Mouse (Mus musculus) forebrain, embryonic 14.5 days (tissue): Measurements from ENCODE around the gene Zfp991. TPM values are rescaled to one million over a fixed set of nuclear protein-coding genes. Genes with fewer than 3 reads are reported as not detected.
"Not testable (repeated sequence)": the region's sequence is repeated elsewhere in the genome, so short reads cannot be mapped to it uniquely, and the experiment has no call there.

ENCODE experiments used
- ATAC-seq: fragments of 200-750 bp; cut with Nextera tagmentation; 2 replicates; pipeline ENCODE4 v1.8.0; 2017; ENCODE audit warnings: mild to moderate bottlenecking, moderate library complexity
- DNase-seq: peaks from one replicate; pipeline ENCODE4 v3.0.0-alpha.2; 2015; ENCODE audit warnings: low spot score
- H3K27ac ChIP-seq: fragments of 300-500 bp; sonication (generic); 2 replicates; pipeline ENCODE4 v1.5.1; 2014; ENCODE audit warnings: low read depth, mild to moderate bottlenecking, control low read depth, low read length, moderate library complexity
- H3K27me3 ChIP-seq: fragments of 300-500 bp; sonication (generic); replicated peaks from 2 replicates; pipeline ENCODE4 v1.6.1; 2014; ENCODE audit warnings: low read length, control low read depth, mixed read lengths; ENCODE audit not compliant: control insufficient read depth, insufficient read depth
- H3K36me3 ChIP-seq: fragments of 300-500 bp; sonication (generic); 2 replicates; pipeline ENCODE4 v1.6.1; 2014; ENCODE audit warnings: low read length, control low read depth; ENCODE audit not compliant: control insufficient read depth, insufficient read depth
- H3K4me1 ChIP-seq: fragments of 300-500 bp; sonication (generic); 2 replicates; pipeline ENCODE4 v1.6.1; 2014; ENCODE audit warnings: antibody characterized with exemption, low read length, control low read depth; ENCODE audit not compliant: control insufficient read depth, insufficient read depth
- H3K4me2 ChIP-seq: fragments of 300-500 bp; sonication (generic); 2 replicates; pipeline ENCODE4 v1.6.1; 2014; ENCODE audit warnings: mild to moderate bottlenecking, control low read depth, low read length
- H3K4me3 ChIP-seq: fragments of 300-500 bp; sonication (generic); 2 replicates; pipeline ENCODE4 v1.5.1; 2014; ENCODE audit warnings: low read depth, low read length, control low read depth
- H3K9ac ChIP-seq: fragments of 300-500 bp; sonication (generic); 2 replicates; pipeline ENCODE4 v1.6.1; 2014; ENCODE audit warnings: mild to moderate bottlenecking, low read length, control low read depth, moderate library complexity
- H3K9me3 ChIP-seq: fragments of 300-500 bp; sonication (generic); replicated peaks from 2 replicates; pipeline ENCODE4 v1.6.1; 2016; ENCODE audit warnings: low read length, control low read depth, mixed read lengths; ENCODE audit not compliant: control insufficient read depth
- WGBS: fragments of 180-500 bp; shearing (Covaris S2); extraction: QIAGEN DNeasy Blood & Tissue Kit; methylation state at CpG from one replicate; pipeline ENCODE4 v1.1.7; 2014; 5-methylcytosine and 5-hydroxymethylcytosine counted together
- polyA plus RNA-seq: library from polyadenylated mRNA; unstranded; fragments of >200 nt; fragmentation: Nextera tagmentation; extraction: Ambion mirVana; gene quantifications from 2 replicates; pipeline ENCODE4 v1.2.1, GENCODE M21; 2014

Gene Zfp991
- 5.0 and 6.0 TPM in 2 replicates for polyA plus RNA-seq

DNA sequence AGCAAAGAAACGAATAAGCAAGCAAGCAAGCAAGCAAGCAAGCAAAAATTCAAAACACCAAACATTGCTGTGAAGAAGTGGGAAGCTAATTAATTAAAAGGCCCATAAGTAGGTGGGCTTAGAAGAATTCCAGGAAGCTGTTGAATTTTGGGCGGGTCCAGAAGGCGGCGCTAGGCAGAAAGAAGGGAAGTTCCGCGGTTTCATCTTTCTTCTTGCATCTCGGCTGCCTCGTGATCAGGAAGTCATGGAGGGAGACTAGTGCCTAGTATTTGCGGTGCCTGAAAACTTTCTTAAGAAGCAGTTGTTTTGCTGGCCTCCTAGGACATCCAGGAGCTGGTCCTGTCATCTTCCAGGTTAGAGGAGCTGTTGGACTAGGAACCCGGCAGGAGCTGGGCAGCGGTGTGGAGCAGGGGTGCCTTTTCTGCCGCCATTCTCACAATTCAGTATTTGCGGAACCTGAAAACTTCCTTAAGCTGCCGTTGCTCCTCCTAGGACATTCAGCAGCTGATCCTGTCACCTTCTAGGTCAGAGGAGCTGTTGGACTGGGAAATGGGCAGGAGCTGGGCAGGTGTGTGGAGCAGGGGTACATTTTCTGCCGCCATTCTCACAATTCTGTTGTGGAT, at the start of gene Zfp991:
TSS of gene Zfp991 (plus strand) at position 202 of the 623 bp plus-strand sequence.
- 42% methylated on average over 2 of the region's 15 CpGs for WGBS
- not testable (repeated sequence) for H3K4me1 ChIP-seq, H3K4me2 ChIP-seq

DNA sequence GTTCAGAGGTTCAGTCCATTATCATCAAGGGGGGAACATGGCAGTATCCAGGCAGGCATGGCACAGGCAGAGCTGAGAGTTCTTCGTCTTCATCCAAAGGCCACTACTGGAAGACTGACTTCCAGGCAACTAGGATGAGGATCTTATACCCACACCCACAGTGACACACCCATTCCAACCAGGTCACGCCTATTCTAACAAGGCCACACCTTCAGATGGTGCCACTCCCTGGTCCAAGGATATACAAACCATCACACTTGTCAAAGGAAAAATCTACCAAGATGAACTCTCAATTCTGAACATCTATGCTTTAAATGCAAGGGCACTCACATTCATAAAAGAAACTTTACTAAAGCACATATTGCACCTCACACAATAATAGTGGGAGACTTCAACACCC, 36.2 kb upstream of the Zfp991 start:
- not testable (repeated sequence) for H3K9ac ChIP-seq
- WGBS, result 66% methylated on average over 2 of the region's 2 CpGs

More for the DNA sequence above, at the start of gene Zfp991:
- H3K4me3 ChIP-seq, H3K27ac ChIP-seq, H3K27me3 ChIP-seq, H3K36me3 ChIP-seq, DNase-seq, ATAC-seq, H3K9ac ChIP-seq, H3K9me3 ChIP-seq: not testable (repeated sequence)

DNA sequence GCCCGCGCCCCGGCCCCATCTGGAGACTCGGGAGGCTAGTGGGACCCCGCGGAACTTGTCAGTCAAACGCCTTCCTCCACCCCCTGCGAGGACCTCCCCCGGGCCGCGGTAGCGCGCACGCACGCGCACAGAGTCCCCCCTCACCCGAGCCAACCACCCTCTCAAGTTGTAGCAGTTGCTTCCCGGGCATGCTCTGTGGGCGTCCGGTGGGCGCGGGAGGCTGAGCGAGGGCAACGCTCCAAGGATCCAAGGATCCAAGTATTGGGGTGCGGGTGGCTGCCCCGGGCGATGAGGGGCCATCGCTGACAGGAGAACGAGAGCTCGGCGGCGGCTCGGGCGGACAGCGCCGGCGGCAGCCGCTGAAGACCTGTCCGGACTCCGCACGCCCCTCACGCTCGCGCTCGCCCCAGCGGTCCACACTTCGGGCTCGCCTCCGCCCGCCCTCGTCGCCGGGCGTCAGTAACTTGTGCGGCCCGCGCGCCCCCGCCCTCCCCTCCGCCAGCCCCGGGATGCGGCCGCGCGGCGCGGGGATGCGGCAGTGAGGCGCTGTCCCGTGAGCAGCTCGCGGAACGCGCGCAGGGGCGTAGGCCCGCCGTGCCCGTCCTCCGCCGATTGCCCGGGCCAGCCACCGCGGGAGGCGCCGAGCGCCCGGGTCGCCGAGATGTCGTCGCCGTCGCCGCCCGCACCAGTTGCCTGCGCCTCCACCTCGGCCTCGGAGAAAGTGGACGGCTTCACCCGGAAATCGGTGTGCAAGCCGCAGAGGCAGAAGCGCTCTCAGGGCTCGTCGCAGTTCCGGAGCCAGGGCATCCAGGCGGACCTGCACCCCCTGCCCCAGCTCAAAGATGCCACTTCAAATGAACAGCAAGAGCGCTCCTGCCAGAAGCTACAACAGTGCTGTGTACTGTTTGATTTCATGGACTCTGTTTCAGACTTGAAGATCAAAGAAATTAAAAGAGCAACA, 29.9 kb upstream of the Zfp991 start:
- ATAC-seq (peak; percentile 88), DNase-seq (peak; percentile 29)
- under 1% methylated on average over 88 of the region's 109 CpGs for WGBS
- H3K36me3 ChIP-seq, H3K27ac ChIP-seq, H3K27me3 ChIP-seq, H3K9me3 ChIP-seq, H3K4me1 ChIP-seq: not testable (repeated sequence)
- Histone ChIP-seq H3K4me2 (peak overlapping the region; percentile 53), H3K4me3 (peak overlapping the region; percentile 35), H3K9ac (peak overlapping the region; percentile 46; the same call in 1 of the 2 replicates)

More for the DNA sequence above, 36.2 kb upstream of the Zfp991 start:
- not testable (repeated sequence) for H3K4me2 ChIP-seq, H3K4me1 ChIP-seq, H3K36me3 ChIP-seq, H3K27ac ChIP-seq, H3K27me3 ChIP-seq, DNase-seq, ATAC-seq, H3K9me3 ChIP-seq, H3K4me3 ChIP-seq

DNA sequence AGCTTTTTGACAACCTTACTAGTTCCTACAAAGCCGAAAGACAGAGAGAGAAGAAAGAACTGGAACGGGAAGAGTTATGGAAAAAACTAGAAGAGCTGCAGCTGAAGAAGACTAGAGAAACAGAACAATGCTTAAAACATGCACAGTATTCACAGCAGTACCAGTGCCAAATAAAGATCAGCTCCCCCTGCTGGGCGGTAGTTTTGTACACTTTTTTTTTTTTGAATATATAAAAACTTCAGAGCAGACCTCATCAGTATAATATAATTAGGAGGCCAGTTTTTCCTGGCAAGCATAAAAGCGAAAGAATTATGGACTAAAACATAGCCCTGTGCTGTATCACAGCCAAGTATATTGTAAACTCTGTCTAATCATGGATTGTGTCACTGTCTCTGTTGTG, 28.0 kb upstream of the Zfp991 start:
- not testable (repeated sequence) for H3K9me3 ChIP-seq, H3K4me3 ChIP-seq, DNase-seq, H3K27ac ChIP-seq, H3K27me3 ChIP-seq, H3K9ac ChIP-seq, H3K4me2 ChIP-seq, ATAC-seq, H3K4me1 ChIP-seq, H3K36me3 ChIP-seq
- 62% methylated on average over 4 of the region's 4 CpGs for WGBS

DNA sequence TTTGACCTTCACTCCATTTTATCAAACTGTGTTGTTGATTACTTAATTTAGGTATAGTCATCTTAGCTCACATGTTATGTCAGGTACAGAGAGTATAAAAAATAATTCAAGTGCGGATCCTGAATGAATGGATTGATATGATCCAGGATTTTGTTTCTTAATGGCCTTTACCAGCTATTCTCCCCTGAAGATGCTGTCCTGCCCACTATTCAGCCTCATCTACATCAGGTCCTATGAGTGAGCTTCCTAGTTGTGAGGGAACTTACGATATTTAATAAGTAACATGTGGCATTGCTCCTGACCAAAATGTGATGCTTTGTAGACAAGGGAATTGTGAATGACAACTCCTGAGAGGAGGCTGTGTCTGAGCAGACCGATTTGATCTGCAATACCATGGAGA, 14.0 kb upstream of the Zfp991 start:
- ATAC-seq, H3K36me3 ChIP-seq, DNase-seq, H3K27me3 ChIP-seq, H3K9ac ChIP-seq, H3K9me3 ChIP-seq, H3K4me1 ChIP-seq, H3K4me3 ChIP-seq, H3K27ac ChIP-seq, H3K4me2 ChIP-seq: not testable (repeated sequence)
- 76% methylated on average over 2 of the region's 3 CpGs for WGBS

DNA sequence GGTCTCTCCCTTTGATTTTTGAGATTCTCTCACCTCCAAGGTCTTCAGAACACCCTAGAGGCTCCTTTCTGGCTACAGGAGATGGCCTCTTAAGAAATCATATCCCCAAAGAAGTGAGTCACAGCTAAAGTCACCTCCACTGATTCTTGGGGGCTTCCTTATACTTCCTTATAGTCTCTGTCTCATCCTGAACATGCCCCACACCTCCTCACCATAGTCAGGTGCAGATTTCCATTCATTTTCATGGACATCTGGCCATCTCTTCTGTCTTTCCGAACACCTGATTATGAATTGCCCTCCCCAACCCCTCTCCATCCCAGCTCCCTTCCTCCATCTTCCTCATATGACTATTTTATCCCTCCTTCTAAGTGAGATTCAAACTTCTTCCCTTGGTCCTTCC, 9.6 kb upstream of the Zfp991 start:
- not testable (repeated sequence) for H3K27ac ChIP-seq, H3K4me1 ChIP-seq, H3K27me3 ChIP-seq, H3K4me2 ChIP-seq, H3K4me3 ChIP-seq, H3K9ac ChIP-seq, ATAC-seq, H3K36me3 ChIP-seq, DNase-seq
- H3K9me3 ChIP-seq, result peaks cover 18% of the 10 kb centered on the region
- WGBS, result 74% methylated on average over 1 of the region's 1 CpGs

DNA sequence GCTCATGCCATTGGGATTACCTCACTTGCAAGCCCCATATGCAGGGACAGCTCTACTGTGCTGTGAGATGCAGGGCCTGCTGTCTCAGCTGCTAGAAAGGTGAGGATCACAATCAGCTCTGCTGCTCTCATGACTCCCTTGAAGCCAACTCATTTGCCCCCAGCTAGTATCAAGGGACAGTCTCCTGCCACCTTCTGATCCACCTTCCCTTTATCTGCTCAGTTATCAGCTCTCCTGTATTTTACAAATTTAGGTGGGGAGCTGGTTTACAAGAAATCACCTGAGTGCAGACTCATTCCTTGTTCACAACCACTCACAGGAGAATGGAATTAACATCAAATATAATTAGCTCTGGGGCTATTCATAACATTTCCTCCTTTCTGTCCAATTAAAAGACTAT, 8.0 kb upstream of the Zfp991 start:
- H3K36me3 ChIP-seq, ATAC-seq, DNase-seq, H3K9ac ChIP-seq, H3K4me1 ChIP-seq, H3K4me3 ChIP-seq, H3K27ac ChIP-seq, H3K27me3 ChIP-seq, H3K4me2 ChIP-seq: not testable (repeated sequence)
- H3K9me3 ChIP-seq, result peaks cover 20% of the 10 kb centered on the region

DNA sequence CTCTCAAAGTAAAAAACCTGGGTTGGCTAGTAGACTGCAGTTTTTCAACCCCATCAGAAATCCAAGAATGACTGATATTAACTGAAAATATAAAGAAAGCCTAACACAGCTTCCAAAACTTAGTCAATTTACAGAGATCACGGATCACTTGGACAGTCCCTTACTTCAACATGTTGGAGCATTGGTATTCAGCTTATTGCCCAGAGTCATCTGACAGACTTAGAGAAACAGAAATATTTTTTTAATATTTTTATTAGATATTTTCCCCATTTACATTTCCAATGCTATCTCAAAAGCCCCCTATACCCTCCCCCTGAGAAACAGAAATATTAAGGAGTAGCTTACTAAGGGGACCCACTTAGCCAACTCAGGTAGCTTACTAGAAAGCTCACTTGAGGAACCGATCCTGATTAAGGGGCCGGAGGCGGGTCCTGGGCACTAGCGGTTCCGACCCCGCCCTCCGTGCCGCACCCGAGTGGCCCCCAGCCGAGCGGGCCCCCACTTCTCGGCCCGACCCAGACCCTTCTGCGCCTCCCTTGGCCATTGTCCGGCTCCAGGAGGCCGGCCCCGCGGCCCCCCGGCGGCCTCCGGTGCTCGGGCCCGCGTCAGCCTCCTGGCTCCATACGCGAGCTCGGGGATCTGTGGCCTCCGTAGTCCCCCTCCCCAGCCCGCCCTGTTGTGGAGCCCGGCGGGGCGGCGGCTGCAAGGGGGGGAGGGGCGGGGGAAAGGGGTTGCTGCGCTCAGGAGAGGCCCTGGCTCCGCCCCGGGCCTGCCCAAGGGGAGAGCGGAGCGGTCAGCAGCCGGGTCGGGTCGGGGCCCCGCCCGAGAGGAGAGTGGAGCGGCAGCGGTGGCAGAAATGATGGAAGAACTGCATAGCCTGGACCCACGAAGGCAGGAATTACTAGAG, 7.2 kb upstream of the Zfp991 start:
- ATAC-seq, result peak; percentile 99
- H3K27ac ChIP-seq, result not testable (repeated sequence)

More for the DNA sequence above, 7.2 kb upstream of the Zfp991 start:
- H3K4me3 ChIP-seq, result peak overlapping the region; percentile 45
- H3K36me3 ChIP-seq, H3K27me3 ChIP-seq, H3K4me1 ChIP-seq: not testable (repeated sequence)
- DNase-seq, result peak; percentile 56
- peak overlapping the region; percentile 71 for H3K4me2 ChIP-seq
- peak overlapping the region; percentile 78 for H3K9ac ChIP-seq
- 10% methylated on average over 46 of the region's 48 CpGs for WGBS
- peaks cover 20% of the 10 kb centered on the region for H3K9me3 ChIP-seq
